10 mouse cellular contexts compared by ENCODE assay signal in the genomic region with DNA sequence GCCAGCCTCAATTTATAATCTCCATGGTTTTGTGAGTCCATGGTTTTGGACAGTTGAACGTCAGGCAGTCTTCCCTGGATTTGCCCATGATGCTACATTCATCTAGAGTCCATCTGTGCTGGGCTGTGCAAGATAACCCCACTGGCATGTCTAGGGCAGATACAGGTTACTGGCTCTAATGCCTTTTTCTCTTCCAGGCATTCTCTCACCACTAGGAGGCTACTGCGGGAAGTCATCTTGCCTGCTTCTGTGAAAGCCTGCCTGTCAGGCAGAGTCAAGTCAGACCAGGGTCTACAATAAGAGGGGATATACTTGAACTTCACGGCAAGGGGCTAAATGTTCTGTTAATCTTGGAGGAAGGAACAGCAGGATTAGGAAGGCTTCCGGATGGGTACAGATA. TPM values are rescaled to one million over a fixed set of nuclear protein-coding genes. Genes with fewer than 3 reads are reported as not detected.
DNase-seq lines count a peak whose midpoint lies in the region; ATAC-seq and TF ChIP-seq lines count a peak whose summit lies in the region.
"Had no signal": no experiment of that assay in that cellular context is flagged by ENCODE, and none has a peak within 500 bp of the region (broad histone marks: within the 10 kb centered on the region; RNA-seq: fewer than 3 reads in every experiment).

No protein-coding gene starts in this region.

- no peaks in the 10 kb centered on the region for H3K27me3 ChIP-seq in neural tube, embryonic 15.5 days (replicated peaks)
- no peaks in the 10 kb centered on the region for H3K27me3 ChIP-seq in small intestine, adult 2 months (ENCODE audit: control insufficient read depth, insufficient read depth, low read length)
- H3K27me3 ChIP-seq: embryonic facial prominence, embryonic 12.5 days had no signal

- WGBS in neural tube, embryonic 15.5 days = 37% methylated on average over 4 of the region's 4 CpGs
- WGBS in small intestine, adult 2 months = 27% methylated on average over 4 of the region's 4 CpGs

- intact Hi-C loops in heart, postnatal 10 days (cut with DNase I) = loop anchor here (2.0 to 10.0 kb wide), 2 partner anchors 86 to 268 kb away; no protein-coding TSS in a partner anchor

- H3K4me3 ChIP-seq in neural tube, embryonic 15.5 days (replicated peaks) = no peak overlapping the region
- H3K4me3 ChIP-seq in small intestine, adult 2 months (ENCODE audit: low read depth, low read length) = no peak overlapping the region
- H3K4me3 ChIP-seq: embryonic facial prominence, embryonic 12.5 days had no signal

- H3K9ac ChIP-seq in neural tube, embryonic 15.5 days (replicated peaks) = no peak overlapping the region
- H3K9ac ChIP-seq: embryonic facial prominence, embryonic 12.5 days had no signal

- TF ChIP-seq POLR2A in small intestine, adult 2 months (IDR thresholded peaks at IDR 0.05; ENCODE audit: low read depth, low read length) = no peak

- peaks cover 11% of the 10 kb centered on the region for H3K4me1 ChIP-seq in neural tube, embryonic 15.5 days
- H3K4me1 ChIP-seq in small intestine, adult 2 months (ENCODE audit: control insufficient read depth, insufficient read depth, insufficient read length, low read length) = peaks cover 8% of the 10 kb centered on the region; the same call in 1 of the 2 replicates

- H3K4me2 ChIP-seq in neural tube, embryonic 15.5 days = no peak overlapping the region
- H3K4me2 ChIP-seq: embryonic facial prominence, embryonic 12.5 days had no signal

- ATAC-seq in neural tube, embryonic 15.5 days (ENCODE audit: low FRiP score) = no peak
- peak; percentile 34; the same call in 1 of the 2 replicates for ATAC-seq in common myeloid progenitor, adult 5-6 weeks (replicated peaks; ENCODE audit: low read depth, poor library complexity, severe bottlenecking)
- ATAC-seq in erythroblast, adult 5-6 weeks (replicated peaks; ENCODE audit: low FRiP score, poor library complexity, severe bottlenecking) = no peak

- peak; percentile 39; the same call in 1 of the 2 replicates for TF ChIP-seq CTCF in small intestine, adult 2 months (IDR thresholded peaks at IDR 0.05; ENCODE audit: extremely low read depth, insufficient read length, insufficient replicate concordance, low read depth, low read length)

- no peaks in the 10 kb centered on the region for H3K9me3 ChIP-seq in neural tube, embryonic 15.5 days (replicated peaks)
- H3K9me3 ChIP-seq: embryonic facial prominence, embryonic 12.5 days had no signal

- peak; percentile 12 to 36 for DNase-seq in heart, postnatal 10 days
- no peak for DNase-seq in heart, adult 11 months
- DNase-seq in neural tube, embryonic 10.5 days (ENCODE audit: extremely low spot score, low spot score) = peak; percentile 17
- no peak for DNase-seq in spleen, postnatal 14 days (ENCODE audit: low spot score in 2 of 2)

- no peaks in the 10 kb centered on the region for H3K36me3 ChIP-seq in neural tube, embryonic 15.5 days
- no peaks in the 10 kb centered on the region for H3K36me3 ChIP-seq in small intestine, adult 2 months (ENCODE audit: control insufficient read depth, insufficient read depth, low read length)

- H3K27ac ChIP-seq in neural tube, embryonic 15.5 days (replicated peaks) = no peak overlapping the region
- no peak overlapping the region for H3K27ac ChIP-seq in small intestine, adult 2 months (ENCODE audit: insufficient read depth, low read depth, low read length)
- H3K27ac ChIP-seq: embryonic facial prominence, embryonic 12.5 days had no signal

RNA-seq across cellular contexts. Expression of a gene that starts 2.0 kb away (rescaled TPM):
- total RNA-seq in heart, postnatal 10 days (2021) = 10 to 100 TPM; 36.6 to 37.1 TPM
- polyA plus RNA-seq in neural tube, embryonic 15.5 days (2015; fragmentation: Nextera tagmentation; extraction: Ambion mirVana) = 65.9 and 71.0 TPM in 2 replicates
- 98.8 and 113 TPM in 2 replicates for total RNA-seq in common myeloid progenitor, adult 5-6 weeks (2017)
- polyA plus RNA-seq in small intestine, adult 2 months (2012; rRNA removed) = 55.5 and 60.5 TPM in 2 replicates
- total RNA-seq in erythroblast, adult 5-6 weeks (2015; ENCODE audit: low replicate concordance) = 81.7 and 97.0 TPM in 2 replicates
- 27.3 and 39.2 TPM in 2 replicates for total RNA-seq in erythroblast, adult 5-6 weeks (2017; ENCODE audit: low replicate concordance)

RNA-seq across cellular contexts. Expression of a gene that starts 31.4 kb away (rescaled TPM):
- not detected for total RNA-seq in heart, postnatal 10 days (2021)
- 0.83 and 1.1 TPM in 2 replicates for polyA plus RNA-seq in neural tube, embryonic 15.5 days (2015; fragmentation: Nextera tagmentation; extraction: Ambion mirVana)
- total RNA-seq in common myeloid progenitor, adult 5-6 weeks (2017) = not detected in 2 replicates
- polyA plus RNA-seq in small intestine, adult 2 months (2012; rRNA removed) = not detected in 2 replicates
- total RNA-seq in erythroblast, adult 5-6 weeks (2015; ENCODE audit: low replicate concordance) = 0.21 TPM in 1 of 2 replicates, not detected in the other
- total RNA-seq in erythroblast, adult 5-6 weeks (2017; ENCODE audit: low replicate concordance) = not detected in 2 replicates
- polyA plus RNA-seq: limb, embryonic 11.5 days had no signal

Comparison
In these comparisons a context has a peak if more than half of its experiments do, and no peak if none do; other contexts are left out.
1. DNase-seq: peak in heart, postnatal 10 days (2 of 2) and neural tube, embryonic 10.5 days (single experiment); none in heart, adult 11 months (single experiment) and spleen, postnatal 14 days (0 of 2).